In genomic region chr4:129697191-129697590, GRCm38 (mm10) we compare ENCODE assay signal across 1 mouse cellular context.
TF ChIP-seq lines count a peak whose summit lies in the region.

No protein-coding gene starts in this region.

TF ChIP-seq in MEL, 35 proteins besides CTCF, POLR2A, EP300 and RAD21 (continued from another document):
- no peak for TF ChIP-seq MEF2A (IDR thresholded peaks at IDR 0.05; ENCODE audit: extremely low read depth, insufficient replicate concordance, low read depth, low read length, poor library complexity, severe bottlenecking)
- no peak for TF ChIP-seq KAT2A (conservative IDR thresholded peaks at IDR 0.05; ENCODE audit: low read depth, low read length)
- TF ChIP-seq MAFK (IDR thresholded peaks at IDR 0.05; ENCODE audit: borderline replicate concordance, low read depth, low read length): no peak
